Mouse (Mus musculus): Measurements from ENCODE around the gene Nop2. TPM values are rescaled to one million over a fixed set of nuclear protein-coding genes. Genes with fewer than 3 reads are reported as not detected.

Nop2 gene
- total RNA-seq, 2 experiments from 2014 or later: 23.7 to 25.3 TPM

DNA sequence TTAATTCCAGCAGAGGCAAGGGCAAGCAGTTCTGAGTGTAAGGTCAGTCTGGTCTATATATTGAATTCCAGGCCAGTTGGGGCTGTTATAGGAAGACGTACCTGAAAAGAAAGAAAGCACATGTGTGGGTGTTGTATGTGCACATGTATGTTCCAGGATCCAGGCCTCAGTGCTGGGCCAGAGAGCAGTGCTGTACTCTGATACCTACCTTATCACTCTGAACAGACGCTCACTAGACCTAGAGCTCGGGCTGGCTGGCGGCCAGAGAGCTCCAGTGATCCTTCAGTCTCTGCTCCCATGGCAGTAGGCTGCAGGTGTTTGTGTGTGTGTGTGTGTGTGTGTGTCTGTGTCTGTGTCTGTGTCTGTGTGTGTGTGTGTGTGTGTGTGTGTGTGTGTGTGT, 27.5 kb upstream of the Nop2 start:
- DNase-seq: peak in 1 of 2 experiments; percentile 24
- intact Hi-C loops (cut with DNase I): no loop called here

GRCm38 (mm10) chr6:125107705-125108104, 24.0 kb upstream of the Nop2 start:
- intact Hi-C loops (cut with DNase I): no loop called here
- DNase-seq: no peak

GRCm38 (mm10) chr6:125109371-125109770, 22.3 kb upstream of the Nop2 start:
- no peak for DNase-seq
- intact Hi-C loops (cut with DNase I): no loop called here

DNA sequence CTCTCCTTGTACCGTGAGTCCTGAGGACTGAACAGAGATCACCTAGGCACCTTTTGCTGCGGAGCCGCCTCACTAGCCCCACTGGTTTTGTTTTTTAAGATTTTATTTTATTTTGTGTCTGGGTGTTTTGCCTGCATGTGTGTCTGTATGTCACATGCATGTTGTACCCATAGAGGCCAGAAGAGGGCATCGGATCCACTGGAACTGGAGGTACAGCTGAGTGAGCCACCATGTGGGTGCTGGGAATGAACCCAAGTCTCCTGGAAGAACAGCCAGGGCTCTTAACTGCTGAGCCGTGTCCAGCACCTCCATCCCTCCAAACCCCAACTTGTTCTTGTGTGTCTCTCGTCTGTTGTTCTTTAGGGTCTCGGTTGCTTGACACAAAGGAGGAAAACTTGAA, 20.8 kb upstream of the Nop2 start:
- DNase-seq: peak; percentile 46 to 67
- intact Hi-C loops (cut with DNase I): loop anchor here (5.0 kb wide), 1 partner anchor 76 kb away; no protein-coding TSS in a partner anchor

DNA sequence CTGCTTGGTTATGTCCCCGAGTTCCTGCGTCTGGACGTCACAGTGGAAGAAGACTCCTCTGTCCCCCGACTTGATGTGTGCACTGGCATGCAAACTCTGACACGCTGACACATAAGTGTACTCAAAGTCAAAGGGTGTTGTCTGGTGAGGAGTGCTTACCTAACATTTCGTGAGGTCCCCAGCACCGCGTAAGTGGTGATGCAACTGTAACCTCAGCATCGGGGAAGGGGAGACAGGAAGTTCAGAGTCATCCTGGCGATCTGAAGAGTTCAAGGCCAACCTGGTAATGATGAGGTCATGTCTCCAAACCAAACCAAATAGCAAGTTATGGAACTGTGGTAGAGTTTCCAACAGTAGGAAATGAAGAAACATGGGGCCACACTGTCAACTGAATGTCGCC, 19.2 kb upstream of the Nop2 start:
- DNase-seq: no peak
- intact Hi-C loops (cut with DNase I): loop anchor here (5.0 kb wide), 1 partner anchor 75 kb away; no protein-coding TSS in a partner anchor

GRCm38 (mm10) chr6:125119387-125119786, 12.3 kb upstream of the Nop2 start:
- intact Hi-C loops (cut with DNase I): no loop called here
- DNase-seq: no peak

DNA sequence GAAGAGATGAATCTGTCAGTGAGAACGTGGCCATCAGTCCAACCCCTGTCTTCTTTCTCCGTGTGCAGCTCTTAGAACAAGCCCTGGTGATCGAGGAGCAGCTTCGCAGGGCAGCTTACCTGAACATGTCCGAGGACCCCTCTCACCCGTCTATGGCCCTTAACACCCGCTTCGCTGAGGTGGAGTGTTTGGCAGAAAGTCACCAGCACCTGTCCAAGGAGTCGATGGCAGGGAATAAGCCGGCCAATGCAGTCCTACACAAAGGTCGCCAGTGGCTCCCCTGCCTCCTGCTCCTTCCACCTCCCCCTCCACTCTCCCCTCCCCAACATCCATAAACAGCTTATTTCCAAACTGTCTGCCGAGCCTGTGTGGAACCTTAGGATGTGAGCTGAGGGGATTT, 3.0 kb upstream of the Nop2 start:
- no peak for DNase-seq
- intact Hi-C loops (cut with DNase I): no loop called here

DNA sequence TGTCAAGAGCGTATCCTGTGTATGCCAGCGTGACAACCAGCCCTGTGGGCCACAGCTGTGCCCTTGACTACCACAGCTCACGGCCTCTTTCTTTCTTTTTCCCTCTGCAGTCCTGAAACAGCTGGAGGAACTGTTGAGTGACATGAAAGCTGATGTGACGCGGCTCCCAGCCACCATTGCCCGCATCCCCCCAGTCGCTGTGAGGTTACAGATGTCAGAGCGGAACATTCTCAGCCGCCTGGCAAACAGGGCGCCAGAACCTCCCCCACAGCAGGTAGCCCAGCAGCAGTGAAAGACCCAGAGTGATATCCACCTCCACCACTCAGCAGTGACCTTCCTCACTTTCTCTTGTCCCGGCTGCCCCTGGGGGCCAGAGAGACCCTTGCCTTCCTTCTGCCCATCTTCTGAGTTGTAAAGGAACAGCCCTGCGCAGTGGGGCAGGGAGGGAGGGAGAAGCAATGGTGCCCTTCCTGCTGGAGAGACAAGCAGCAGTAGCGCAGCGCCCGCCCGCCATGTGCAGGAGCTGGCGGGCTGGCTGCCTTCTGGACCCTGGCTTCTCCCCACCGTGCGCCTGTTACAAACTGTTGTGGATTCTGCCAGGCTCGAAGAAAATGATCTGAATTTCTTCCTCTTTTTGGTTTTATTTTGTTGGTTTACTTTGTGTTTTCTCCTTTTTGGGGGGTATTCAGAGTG, 1.9 kb upstream of the Nop2 start:
- DNase-seq: no peak
- intact Hi-C loops (cut with DNase I): loop anchor here (2.0 kb wide), 1 partner anchor 33 kb away; no protein-coding TSS in a partner anchor

DNA sequence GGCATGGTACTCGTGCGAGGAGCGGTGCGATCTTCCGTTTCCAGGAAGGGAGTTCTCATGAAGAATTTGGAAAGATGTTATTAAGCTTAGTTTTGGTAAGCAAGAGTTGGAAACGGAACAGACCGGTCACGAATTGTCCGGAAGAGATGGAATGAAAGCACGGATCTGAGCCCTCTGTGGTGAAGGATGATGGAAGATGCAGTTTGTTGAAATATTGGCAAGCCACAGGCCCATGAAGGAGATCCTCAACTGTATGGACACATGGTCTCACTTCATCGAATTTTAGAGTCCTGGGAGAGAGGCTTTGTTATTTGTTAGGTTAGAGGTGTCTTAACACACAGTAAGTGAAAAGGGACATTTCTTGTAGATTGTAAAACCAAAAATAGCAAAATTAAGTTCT, 761 bp downstream of the Nop2 start:
- intact Hi-C loops (cut with DNase I): no loop called here
- DNase-seq: no peak

GRCm38 (mm10) chr6:125137002-125137671, 5.4 kb downstream of the Nop2 start:
- peak in 1 of 2 experiments; percentile 63 for DNase-seq
- intact Hi-C loops (cut with DNase I): no loop called here

DNA sequence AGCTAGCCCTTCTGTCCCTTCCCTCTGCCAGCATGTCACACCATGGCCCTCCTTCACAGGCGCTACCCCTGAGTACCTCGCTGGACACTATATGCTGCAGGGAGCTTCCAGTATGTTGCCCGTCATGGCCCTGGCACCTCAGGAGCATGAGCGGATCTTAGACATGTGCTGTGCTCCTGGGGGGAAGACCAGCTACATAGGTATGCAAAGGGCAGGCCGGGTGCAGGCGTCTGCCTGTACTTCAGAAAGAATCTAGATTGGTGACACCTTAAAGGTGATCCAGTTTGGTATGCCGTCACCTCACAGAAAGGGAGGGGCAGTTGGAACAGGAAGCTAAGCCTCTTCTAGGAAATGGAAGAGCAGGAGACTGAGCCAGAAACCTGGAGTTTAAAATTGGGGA, 8.0 kb downstream of the Nop2 start:
- DNase-seq: no peak
- intact Hi-C loops (cut with DNase I): no loop called here

DNA sequence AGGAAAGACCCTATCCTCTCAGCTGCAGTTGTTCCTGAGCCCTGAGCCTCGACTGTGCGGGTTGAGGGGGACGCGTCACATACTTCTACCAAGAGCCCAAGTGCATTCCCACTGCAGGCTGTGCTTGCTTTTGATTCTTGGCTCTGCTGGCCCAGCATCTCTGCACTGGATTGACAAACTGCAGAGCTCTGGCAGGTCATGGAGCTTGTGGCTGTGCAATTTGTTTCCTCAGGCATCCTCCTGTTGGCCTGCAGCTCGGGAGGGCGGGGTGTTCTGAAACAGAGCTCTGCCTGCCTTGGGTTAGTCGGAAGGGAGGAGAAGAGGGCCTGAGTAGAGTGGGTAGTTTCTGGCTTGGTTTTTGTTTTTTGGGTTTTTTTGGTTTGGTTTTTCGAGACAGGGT, 10.7 kb downstream of the Nop2 start:
- no peak for DNase-seq
- intact Hi-C loops (cut with DNase I): no loop called here

- intact Hi-C loops (cut with DNase I): no loop called here
- no peak for DNase-seq
Observed at GRCm38 (mm10) chr6:125143128-125143527, 11.4 kb downstream of the Nop2 start.

GRCm38 (mm10) chr6:125143904-125144303, 12.2 kb downstream of the Nop2 start:
- no peak for DNase-seq
- intact Hi-C loops (cut with DNase I): no loop called here

GRCm38 (mm10) chr6:125145001-125145400, 13.3 kb downstream of the Nop2 start, which contains the start of gene Iffo1:
Iffo1 (plus strand) TSS chr6:125145241.
- intact Hi-C loops (cut with DNase I): loop anchor here (5.0 kb wide), 2 partner anchors 127 to 207 kb away; no protein-coding TSS in a partner anchor
- peak; percentile 93 to 94 for DNase-seq

GRCm38 (mm10) chr6:125145479-125145951, 13.8 kb downstream of the Nop2 start:
- DNase-seq: peak in 1 of 2 experiments; percentile 51
- intact Hi-C loops (cut with DNase I): loop anchor here (5.0 kb wide), 2 partner anchors 127 to 207 kb away; no protein-coding TSS in a partner anchor

GRCm38 (mm10) chr6:125146148-125146547, 14.4 kb downstream of the Nop2 start:
- intact Hi-C loops (cut with DNase I): loop anchor here (5.0 kb wide), 2 partner anchors 126 to 206 kb away; no protein-coding TSS in a partner anchor
- peak in 1 of 2 experiments; percentile 25 for DNase-seq

DNA sequence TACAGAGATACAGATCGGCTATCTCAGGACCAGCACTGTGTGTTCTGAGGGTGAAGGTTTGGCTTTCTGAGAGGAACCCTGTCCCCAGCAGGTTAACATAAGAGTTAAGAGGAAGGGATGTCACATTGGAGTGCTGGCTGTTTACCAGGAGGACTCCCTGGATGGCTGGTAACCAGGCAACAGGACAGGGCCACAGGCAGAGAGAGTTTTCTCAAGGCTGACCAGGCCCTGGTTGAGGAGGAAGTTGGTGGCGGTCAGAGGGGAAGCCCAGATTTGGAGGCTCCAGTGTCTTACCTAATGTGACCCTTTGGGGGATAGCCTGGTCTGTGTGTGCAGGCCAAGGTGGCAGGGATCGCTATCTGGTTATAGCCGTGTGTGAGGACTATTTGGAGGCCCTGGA, 15.1 kb downstream of the Nop2 start:
- intact Hi-C loops (cut with DNase I): loop anchor here (5.0 kb wide), 2 partner anchors 126 to 206 kb away; no protein-coding TSS in a partner anchor
- DNase-seq: peak; percentile 77 to 80

DNA sequence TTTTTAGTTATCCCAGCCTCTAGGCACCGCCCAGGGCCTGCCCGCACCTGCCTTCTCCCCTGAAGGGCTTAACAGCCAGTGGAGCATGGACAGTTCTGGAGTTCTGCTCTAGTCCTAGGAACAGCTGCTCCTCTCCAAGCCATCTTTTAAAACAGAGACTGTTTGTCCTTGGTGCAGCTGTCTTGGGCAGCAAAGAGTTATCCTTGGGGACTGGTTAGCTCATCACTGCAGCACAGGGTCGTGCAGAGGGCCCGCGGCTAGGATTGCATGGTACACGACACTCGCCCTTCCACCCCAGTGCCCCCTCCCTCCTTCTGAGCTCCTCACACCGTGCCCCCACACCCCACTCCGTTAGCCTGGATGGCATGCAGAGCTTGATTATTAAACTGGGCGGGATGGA, 15.6 kb downstream of the Nop2 start:
- DNase-seq: peak in 1 of 2 experiments; percentile 35
- intact Hi-C loops (cut with DNase I): loop anchor here (5.0 kb wide), 2 partner anchors 125 to 205 kb away; no protein-coding TSS in a partner anchor

GRCm38 (mm10) chr6:125148251-125148925, 16.7 kb downstream of the Nop2 start:
- DNase-seq: peak; percentile 79 to 86
- intact Hi-C loops (cut with DNase I): loop anchor here (2.0 to 5.0 kb wide), 3 partner anchors 40 to 204 kb away; no protein-coding TSS in a partner anchor
